Mouse (Mus musculus) v-Abl transformed pro-B cells (cell line): Measurements from ENCODE around the gene Snapc5.

Source experiments
- in situ Hi-C, 2 experiments: fragments of 400-800 bp; cut with MboI; formaldehyde crosslinking; loops; one replicate each; pipeline ENCODE4 v1.15.1; 2025; ENCODE audit not compliant: unreplicated experiment in 2 of 2

Snapc5 gene

GRCm38 (mm10) chr9:64232257-64232957 lies 53.3 kb downstream of the Snapc5 start:
- in situ Hi-C loops = no loop called here
